Mouse (Mus musculus): ENCODE data around the gene Mecr. TPM values are rescaled to one million over a fixed set of nuclear protein-coding genes. Genes with fewer than 3 reads are reported as not detected.

The Mecr gene
- polyA plus RNA-seq, 1 experiment from 2014 or later = 52.5 TPM

GRCm38 (mm10) chr4:131907912-131908311 is 64.6 kb downstream of the Mecr start:
- WGBS = 93% methylated on average over 3 of the region's 3 CpGs
- Histone ChIP-seq H3K27ac (no peak overlapping the region), H3K36me3 (peaks cover 25% of the 10 kb centered on the region), H3K4me3 (no peak overlapping the region), H3K27me3 (ENCODE audit: insufficient read depth, poor library complexity, severe bottlenecking) (peaks cover 13% of the 10 kb centered on the region), H3K9me3 (no peaks in the 10 kb centered on the region), H3K4me1 (peaks cover 21% of the 10 kb centered on the region)
- no peak for DNase-seq (ENCODE audit: low spot score)

- peaks cover 32% of the 10 kb centered on the region for H3K27me3 ChIP-seq (ENCODE audit: insufficient read depth, poor library complexity, severe bottlenecking)
- WGBS = 11% methylated on average over 18 of the region's 21 CpGs
- no peak for DNase-seq (ENCODE audit: low spot score)
- H3K4me3 ChIP-seq = peak overlapping the region; percentile 45
- H3K4me1 ChIP-seq = peaks cover 34% of the 10 kb centered on the region
- no peaks in the 10 kb centered on the region for H3K9me3 ChIP-seq
- H3K36me3 ChIP-seq = peaks cover 10% of the 10 kb centered on the region
- peak overlapping the region; percentile 13; the same call in 1 of the 2 replicates for H3K27ac ChIP-seq
Measured at GRCm38 (mm10) chr4:131910237-131910994, 67.1 kb downstream of the Mecr start.

GRCm38 (mm10) chr4:131911521-131911920 is 68.3 kb downstream of the Mecr start:
- no peak overlapping the region for H3K4me3 ChIP-seq
- H3K36me3 ChIP-seq = no peaks in the 10 kb centered on the region
- H3K27ac ChIP-seq = no peak overlapping the region
- H3K9me3 ChIP-seq = no peaks in the 10 kb centered on the region
- H3K27me3 ChIP-seq (ENCODE audit: insufficient read depth, poor library complexity, severe bottlenecking) = peaks cover 41% of the 10 kb centered on the region
- no peak for DNase-seq (ENCODE audit: low spot score)
- WGBS = 24% methylated on average over 5 of the region's 5 CpGs
- peaks cover 45% of the 10 kb centered on the region for H3K4me1 ChIP-seq

GRCm38 (mm10) chr4:131913526-131913925 is 70.3 kb downstream of the Mecr start:
- Histone ChIP-seq H3K4me3 (no peak overlapping the region), H3K9me3 (no peaks in the 10 kb centered on the region), H3K27me3 (ENCODE audit: insufficient read depth, poor library complexity, severe bottlenecking) (peaks cover 50% of the 10 kb centered on the region), H3K4me1 (peaks cover 62% of the 10 kb centered on the region), H3K27ac (no peak overlapping the region), H3K36me3 (no peaks in the 10 kb centered on the region)
- DNase-seq (ENCODE audit: low spot score) = no peak
- 56% methylated on average over 10 of the region's 10 CpGs for WGBS

GRCm38 (mm10) chr4:131914046-131914643 is 70.9 kb downstream of the Mecr start:
- Histone ChIP-seq H3K4me3 (peak overlapping the region; percentile 22; the same call in 1 of the 2 replicates), H3K9me3 (no peaks in the 10 kb centered on the region), H3K4me1 (peaks cover 68% of the 10 kb centered on the region), H3K27me3 (ENCODE audit: insufficient read depth, poor library complexity, severe bottlenecking) (peaks cover 51% of the 10 kb centered on the region), H3K27ac (peak overlapping the region; percentile 29; the same call in 1 of the 2 replicates), H3K36me3 (no peaks in the 10 kb centered on the region)
- WGBS = 9% methylated on average over 9 of the region's 9 CpGs
- DNase-seq (ENCODE audit: low spot score) = no peak

- WGBS = 2% methylated on average over 31 of the region's 31 CpGs
- H3K9me3 ChIP-seq = no peaks in the 10 kb centered on the region
- no peak for DNase-seq (ENCODE audit: low spot score)
- peak overlapping the region; percentile 51 for H3K4me3 ChIP-seq
- H3K27me3 ChIP-seq (ENCODE audit: insufficient read depth, poor library complexity, severe bottlenecking) = peaks cover 59% of the 10 kb centered on the region
- H3K36me3 ChIP-seq = no peaks in the 10 kb centered on the region
- peaks cover 72% of the 10 kb centered on the region for H3K4me1 ChIP-seq
- H3K27ac ChIP-seq = peak overlapping the region; percentile 78
Measured at GRCm38 (mm10) chr4:131914891-131915469, 71.7 kb downstream of the Mecr start.

GRCm38 (mm10) chr4:131915821-131916328 is 72.6 kb downstream of the Mecr start:
- Histone ChIP-seq H3K27me3 (ENCODE audit: insufficient read depth, poor library complexity, severe bottlenecking) (peaks cover 67% of the 10 kb centered on the region), H3K27ac (peak overlapping the region; percentile 78; the same call in 1 of the 2 replicates), H3K9me3 (no peaks in the 10 kb centered on the region), H3K4me3 (peak overlapping the region; percentile 51), H3K4me1 (peaks cover 72% of the 10 kb centered on the region), H3K36me3 (no peaks in the 10 kb centered on the region)
- DNase-seq (ENCODE audit: low spot score) = no peak
- WGBS = 20% methylated on average over 13 of the region's 13 CpGs

- peak overlapping the region; percentile 51; the same call in 1 of the 2 replicates for H3K4me3 ChIP-seq
- WGBS = 5% methylated on average over 15 of the region's 15 CpGs
- peak; percentile 92 for DNase-seq (ENCODE audit: low spot score)
Measured at GRCm38 (mm10) chr4:131916425-131916824, 73.2 kb downstream of the Mecr start.

GRCm38 (mm10) chr4:131917010-131917555 is 73.8 kb downstream of the Mecr start:
- H3K27me3 ChIP-seq (ENCODE audit: insufficient read depth, poor library complexity, severe bottlenecking) = peaks cover 74% of the 10 kb centered on the region
- WGBS = 71% methylated on average over 10 of the region's 10 CpGs
- peak overlapping the region; percentile 39; the same call in 1 of the 2 replicates for H3K27ac ChIP-seq

More at GRCm38 (mm10) chr4:131916425-131916824, 73.2 kb downstream of the Mecr start:
- H3K9me3 ChIP-seq = no peaks in the 10 kb centered on the region
- peaks cover 74% of the 10 kb centered on the region for H3K4me1 ChIP-seq
- peak overlapping the region; percentile 78; the same call in 1 of the 2 replicates for H3K27ac ChIP-seq
- H3K27me3 ChIP-seq (ENCODE audit: insufficient read depth, poor library complexity, severe bottlenecking) = peaks cover 72% of the 10 kb centered on the region
- H3K36me3 ChIP-seq = no peaks in the 10 kb centered on the region; the same call in 1 of the 2 replicates

More at GRCm38 (mm10) chr4:131917010-131917555, 73.8 kb downstream of the Mecr start:
- peaks cover 77% of the 10 kb centered on the region for H3K4me1 ChIP-seq
- peaks cover under 1% of the 10 kb centered on the region; the same call in 1 of the 2 replicates for H3K36me3 ChIP-seq
- no peak for DNase-seq (ENCODE audit: low spot score)
- H3K9me3 ChIP-seq = no peaks in the 10 kb centered on the region
- no peak overlapping the region for H3K4me3 ChIP-seq

Other genes starting within 250 kb of the Mecr start
- 1.9 and 7.6 TPM in 2 replicates for gene Ptpru, start 5.2 kb upstream of the Mecr start, polyA plus RNA-seq (2016; fragmentation: Nextera tagmentation; extraction: Ambion mirVana)
- gene Srsf4, start 30.1 kb downstream of the Mecr start, polyA plus RNA-seq (2016; fragmentation: Nextera tagmentation; extraction: Ambion mirVana) = 81.0 and 96.1 TPM in 2 replicates
- 2.1 and 3.5 TPM in 2 replicates for gene Tmem200b, start 78.3 kb downstream of the Mecr start, polyA plus RNA-seq (2016; fragmentation: Nextera tagmentation; extraction: Ambion mirVana)
- gene Gm10300, start 231.2 kb downstream of the Mecr start, polyA plus RNA-seq (2016; fragmentation: Nextera tagmentation; extraction: Ambion mirVana) = 0.10 TPM in 1 of 2 replicates, not detected in the other
- gene Epb41, start 231.9 kb downstream of the Mecr start, polyA plus RNA-seq (2016; fragmentation: Nextera tagmentation; extraction: Ambion mirVana) = 73.5 and 78.8 TPM in 2 replicates

All from heart, embryonic 10.5 days (tissue).